Mouse (Mus musculus) stomach, embryonic 16.5 days (tissue): ENCODE data around the gene Recql5. TPM values are rescaled to one million over a fixed set of nuclear protein-coding genes. Genes with fewer than 3 reads are reported as not detected.

Source experiments
- ATAC-seq: fragments of 200-750 bp; cut with Nextera tagmentation; 2 replicates; pipeline ENCODE4 v1.8.0; 2017; ENCODE audit warnings: moderate number of reproducible peaks, moderate TSS enrichment; ENCODE audit not compliant: insufficient read depth, low FRiP score
- H3K27ac ChIP-seq: fragments of 300-500 bp; sonication (generic); 2 replicates; pipeline ENCODE4 v1.5.1; 2014; ENCODE audit warnings: low read length
- H3K27me3 ChIP-seq: fragments of 300-500 bp; sonication (generic); 2 replicates; pipeline ENCODE4 v1.6.1; 2014; ENCODE audit warnings: low read length, control low read depth, mixed read lengths; ENCODE audit not compliant: control insufficient read depth, insufficient read depth
- H3K36me3 ChIP-seq: fragments of 300-500 bp; sonication (generic); 2 replicates; pipeline ENCODE4 v1.6.1; 2014; ENCODE audit warnings: low read length; ENCODE audit not compliant: control insufficient read depth, insufficient read depth
- H3K4me1 ChIP-seq: fragments of 300-500 bp; sonication (generic); 2 replicates; pipeline ENCODE4 v1.6.1; 2014; ENCODE audit warnings: low read length, control low read depth, mixed read lengths; ENCODE audit not compliant: control insufficient read depth, insufficient read depth
- H3K4me2 ChIP-seq: fragments of 300-500 bp; sonication (generic); 2 replicates; pipeline ENCODE4 v1.6.1; 2014; ENCODE audit warnings: low read depth, low read length, mixed read lengths
- H3K4me3 ChIP-seq: fragments of 300-500 bp; sonication (generic); replicated peaks from 2 replicates; pipeline ENCODE4 v1.5.1; 2014; ENCODE audit warnings: mild to moderate bottlenecking, low read length
- H3K9ac ChIP-seq: fragments of 300-500 bp; sonication (generic); 2 replicates; pipeline ENCODE4 v1.6.1; 2014; ENCODE audit warnings: low read length
- H3K9me3 ChIP-seq: fragments of 300-500 bp; sonication (generic); replicated peaks from 2 replicates; pipeline ENCODE4 v1.6.1; 2016; ENCODE audit warnings: low read length, control low read depth; ENCODE audit not compliant: control insufficient read depth
- WGBS: fragments of 180-500 bp; shearing (Covaris S2); extraction: QIAGEN DNeasy Blood & Tissue Kit; methylation state at CpG from one replicate; pipeline ENCODE4 v1.1.7; 2014; 5-methylcytosine and 5-hydroxymethylcytosine counted together
- polyA plus RNA-seq: library from polyadenylated mRNA; unstranded; fragments of >200 nt; fragmentation: Nextera tagmentation; extraction: Ambion mirVana; gene quantifications from 2 replicates; pipeline ENCODE4 v1.2.1, GENCODE M21; 2015

The Recql5 gene
- polyA plus RNA-seq, 1 experiment from 2014 or later: 19.7 TPM

DNA sequence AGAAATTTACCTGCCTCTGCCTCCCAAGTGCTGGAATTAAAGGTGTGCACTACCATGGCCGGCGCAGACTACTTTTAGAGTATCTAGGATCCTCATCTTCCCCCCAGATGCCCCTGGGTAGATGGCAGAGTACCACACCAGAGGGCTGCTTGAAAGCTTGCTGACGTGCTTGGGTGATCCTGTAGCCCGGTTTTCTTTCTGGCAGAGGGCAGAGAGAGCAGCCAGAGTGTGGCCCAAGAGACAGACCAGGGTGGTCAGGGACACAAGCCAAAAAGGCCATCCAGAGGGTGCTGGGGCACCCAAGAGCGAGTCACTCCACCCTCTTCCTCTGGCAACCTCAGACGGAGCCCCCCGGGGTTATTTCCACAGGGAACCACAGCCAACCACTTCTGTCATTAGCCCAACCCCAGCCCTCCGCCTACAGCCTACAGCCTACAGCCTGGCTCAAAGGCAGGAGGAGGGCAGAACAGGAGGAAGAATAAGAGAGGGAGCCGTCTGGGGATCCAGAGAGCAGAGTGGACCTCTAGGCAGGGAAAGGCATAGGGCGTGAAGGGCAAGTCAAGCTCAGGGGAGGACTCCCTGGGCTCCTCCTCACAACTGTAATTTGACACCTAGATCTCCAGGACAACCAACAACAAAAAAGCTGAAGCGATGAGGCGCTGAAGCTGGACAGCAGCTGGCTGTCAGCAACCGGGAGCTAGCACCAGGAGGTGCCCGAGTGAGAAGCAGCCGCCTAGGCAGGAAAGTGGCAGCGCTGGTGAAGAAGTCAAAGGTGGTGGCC is 33.6 kb downstream of the Recql5 start, which contains the start of gene Smim5:
Smim5 (plus strand) TSS at position 481 of the 781 bp plus-strand sequence.
- H3K36me3 ChIP-seq: no peaks in the 10 kb centered on the region
- 30% methylated on average over 16 of the region's 16 CpGs for WGBS
- peaks cover 47% of the 10 kb centered on the region for H3K4me1 ChIP-seq
- peak; percentile 48 for ATAC-seq
- H3K9me3 ChIP-seq: no peaks in the 10 kb centered on the region
- H3K9ac ChIP-seq: peak within 1 kb of the TSS; percentile 38
- no peak within 1 kb of the TSS for H3K4me2 ChIP-seq
- H3K27ac ChIP-seq: peak within 1 kb of the TSS; percentile 29
- no peaks in the 10 kb centered on the region for H3K27me3 ChIP-seq
- peak within 1 kb of the TSS; percentile 4; the same call in 1 of the 2 replicates for H3K4me3 ChIP-seq

DNA sequence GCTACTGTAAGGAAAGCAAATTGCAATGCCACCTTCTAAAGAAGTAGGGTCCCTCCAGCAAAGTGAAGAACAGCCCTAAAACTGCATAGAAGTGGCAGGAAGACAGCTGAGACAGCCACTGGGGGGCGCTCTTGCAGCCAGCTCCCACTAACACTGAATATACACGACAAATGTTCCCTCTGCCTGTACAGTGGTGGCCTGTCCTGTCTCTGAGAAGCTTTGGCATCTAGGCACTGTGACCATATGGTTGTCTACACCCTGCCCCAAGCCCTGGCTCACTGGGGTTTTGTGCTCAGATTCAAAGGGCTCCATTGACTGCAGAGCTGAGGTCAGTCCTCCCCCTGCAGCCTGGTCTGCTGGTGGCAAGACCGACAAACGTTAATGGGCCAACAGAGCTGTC is 34.4 kb downstream of the Recql5 start:
- Histone ChIP-seq H3K36me3 (no peaks in the 10 kb centered on the region), H3K9me3 (no peaks in the 10 kb centered on the region), H3K4me2 (no peak overlapping the region), H3K27me3 (no peaks in the 10 kb centered on the region), H3K4me3 (no peak overlapping the region), H3K27ac (0 out of 2 replicates have a peak overlapping the region, but pooled peaks have one; percentile 2), H3K9ac (no peak overlapping the region), H3K4me1 (peaks cover 39% of the 10 kb centered on the region)
- ATAC-seq: no peak
- WGBS: 20% methylated on average over 4 of the region's 4 CpGs

DNA sequence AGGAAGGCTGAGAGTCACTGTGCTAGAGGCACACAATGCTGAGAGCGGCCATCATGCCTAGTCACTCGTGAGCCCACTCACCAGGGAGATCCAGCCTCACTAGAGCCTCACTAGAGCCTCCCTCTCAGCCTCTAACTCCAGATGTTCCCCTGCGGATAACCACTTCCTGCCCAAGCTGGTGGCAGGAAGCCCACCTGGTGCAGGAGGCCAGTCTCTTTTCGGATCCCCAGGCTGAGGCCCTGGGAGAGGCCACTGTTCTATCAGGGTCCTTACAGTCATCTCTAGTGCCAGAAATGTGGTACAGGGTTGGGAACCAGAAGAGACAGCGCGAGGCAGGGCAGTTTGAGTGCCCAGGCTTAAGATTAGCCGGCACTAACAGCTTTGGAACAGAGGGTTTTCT is 34.8 kb downstream of the Recql5 start:
- Histone ChIP-seq H3K9ac (0 out of 2 replicates have a peak overlapping the region, but pooled peaks have one; percentile 14), H3K4me1 (peaks cover 34% of the 10 kb centered on the region), H3K9me3 (no peaks in the 10 kb centered on the region), H3K4me3 (no peak overlapping the region), H3K27me3 (no peaks in the 10 kb centered on the region), H3K27ac (0 out of 2 replicates have a peak overlapping the region, but pooled peaks have one; percentile 2), H3K4me2 (no peak overlapping the region), H3K36me3 (0 out of 2 replicates have a peak, but pooled peaks cover under 1% of the 10 kb centered on the region)
- ATAC-seq: no peak
- WGBS: 79% methylated on average over 7 of the region's 7 CpGs

DNA sequence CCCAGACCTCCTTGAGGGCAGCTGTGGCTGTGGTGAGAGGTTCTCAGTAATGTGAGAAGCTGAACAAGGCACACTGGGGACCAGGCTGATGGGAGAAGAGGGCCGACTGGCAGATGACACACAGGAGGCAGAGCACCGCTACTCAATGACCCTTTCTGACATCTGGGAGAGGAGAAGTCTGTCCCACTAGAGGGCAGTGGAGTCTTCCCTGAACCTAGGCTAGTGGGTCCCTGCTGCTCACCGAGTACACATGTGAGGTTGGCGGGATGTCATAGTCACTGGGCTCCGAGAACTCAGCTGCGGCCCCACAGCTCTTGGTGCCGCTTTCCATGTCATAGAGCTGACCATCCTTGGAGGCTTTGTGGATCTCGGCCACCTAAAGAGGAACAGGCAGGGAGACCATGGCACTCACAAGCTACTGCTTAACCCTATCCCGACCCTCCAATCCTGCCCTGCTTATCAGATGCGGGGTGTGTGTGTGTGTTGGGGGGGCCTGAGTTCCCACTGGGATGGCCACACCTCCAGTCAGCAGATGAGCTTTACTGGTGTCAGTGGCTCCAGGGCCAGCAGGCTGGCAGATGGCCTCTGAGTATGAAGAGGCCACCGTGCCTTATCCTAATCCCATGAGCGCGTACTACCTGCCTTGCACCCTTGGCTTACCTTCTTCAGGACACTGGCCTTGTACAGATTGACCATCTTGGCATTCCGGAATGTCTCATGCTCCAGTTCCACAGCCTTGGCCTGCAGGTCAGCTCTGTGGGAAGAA is 38.3 kb downstream of the Recql5 start:
- 72% methylated on average over 14 of the region's 14 CpGs for WGBS
- no peaks in the 10 kb centered on the region for H3K9me3 ChIP-seq
- peaks cover 4% of the 10 kb centered on the region; the same call in 1 of the 2 replicates for H3K36me3 ChIP-seq
- H3K27ac ChIP-seq: no peak overlapping the region
- H3K4me3 ChIP-seq: no peak overlapping the region
- no peak overlapping the region for H3K4me2 ChIP-seq
- peaks cover 10% of the 10 kb centered on the region for H3K4me1 ChIP-seq
- H3K9ac ChIP-seq: no peak overlapping the region
- ATAC-seq: no peak
- H3K27me3 ChIP-seq: no peaks in the 10 kb centered on the region

DNA sequence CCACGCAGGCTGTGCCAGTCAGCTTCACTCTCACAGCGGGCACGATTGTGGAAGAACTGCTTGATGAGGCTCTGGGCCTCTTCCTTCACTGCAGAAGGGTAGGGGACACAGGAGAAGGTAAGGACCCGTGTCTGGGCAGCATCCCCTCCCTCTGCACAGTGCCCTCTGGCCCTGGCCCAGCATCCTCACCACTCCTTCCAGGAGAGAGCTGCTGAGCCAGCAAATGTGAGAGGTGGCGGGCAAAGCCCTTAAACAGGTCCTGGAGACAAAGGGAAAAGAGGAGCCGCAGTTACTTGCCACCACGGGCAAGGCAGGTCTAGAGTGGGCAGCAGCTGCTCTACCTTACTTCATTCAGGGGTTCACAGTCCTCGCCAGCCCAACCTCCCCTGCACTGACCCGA is 40.2 kb downstream of the Recql5 start:
- no peak for ATAC-seq
- Histone ChIP-seq H3K27ac (no peak overlapping the region), H3K4me3 (no peak overlapping the region), H3K27me3 (no peaks in the 10 kb centered on the region), H3K4me2 (no peak overlapping the region), H3K36me3 (peaks cover 4% of the 10 kb centered on the region; the same call in 1 of the 2 replicates), H3K9me3 (no peaks in the 10 kb centered on the region), H3K9ac (no peak overlapping the region), H3K4me1 (no peaks in the 10 kb centered on the region; the same call in 1 of the 2 replicates)
- 89% methylated on average over 9 of the region's 9 CpGs for WGBS

DNA sequence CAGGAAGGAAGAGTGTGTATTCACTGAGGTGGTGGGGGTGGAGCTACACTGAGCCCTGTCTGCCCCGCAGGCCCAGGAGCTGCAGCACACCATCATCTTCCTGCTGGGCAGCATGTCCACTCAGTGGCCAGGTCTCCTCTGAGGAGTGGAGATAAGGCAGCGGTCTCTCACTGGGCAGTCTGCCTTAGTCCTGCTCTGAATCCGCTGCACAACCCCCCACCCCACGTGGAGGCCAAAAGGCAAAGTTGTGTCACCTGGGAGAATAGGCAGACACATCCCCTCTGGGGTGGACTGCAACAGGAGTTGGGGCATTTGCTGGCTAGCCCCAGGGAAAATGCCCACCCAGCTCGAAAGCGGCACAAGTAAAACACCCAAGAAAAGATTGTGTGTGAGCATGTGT is 41.1 kb downstream of the Recql5 start:
- Histone ChIP-seq H3K4me1 (no peaks in the 10 kb centered on the region; the same call in 1 of the 2 replicates), H3K4me2 (no peak overlapping the region), H3K36me3 (peaks cover 4% of the 10 kb centered on the region; the same call in 1 of the 2 replicates), H3K9ac (no peak overlapping the region), H3K4me3 (no peak overlapping the region), H3K27me3 (no peaks in the 10 kb centered on the region), H3K9me3 (no peaks in the 10 kb centered on the region), H3K27ac (no peak overlapping the region)
- no peak for ATAC-seq
- WGBS: 62% methylated on average over 6 of the region's 6 CpGs

DNA sequence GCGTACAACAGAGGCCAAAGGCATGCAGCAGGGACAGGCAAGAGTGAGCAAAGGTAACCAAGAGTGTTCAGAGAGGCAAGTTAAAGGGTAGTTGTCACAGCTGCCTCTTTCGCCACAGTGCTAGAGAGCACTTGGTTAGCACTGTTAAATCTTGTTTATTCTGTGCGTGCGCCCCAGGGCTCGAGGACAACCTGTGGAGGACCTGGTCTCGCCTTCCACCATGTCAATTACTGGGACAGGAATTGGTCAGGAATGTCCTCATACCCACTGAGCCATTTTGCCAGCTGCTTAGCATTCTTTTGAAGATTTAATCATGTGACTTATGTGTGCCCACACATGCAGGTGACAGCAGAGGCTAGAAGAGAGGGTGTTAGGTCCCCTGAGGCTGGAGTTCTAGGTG is 44.1 kb downstream of the Recql5 start:
- H3K4me2 ChIP-seq: no peak overlapping the region
- H3K36me3 ChIP-seq: peaks cover 4% of the 10 kb centered on the region; the same call in 1 of the 2 replicates
- no peaks in the 10 kb centered on the region; the same call in 1 of the 2 replicates for H3K4me1 ChIP-seq
- H3K9me3 ChIP-seq: no peaks in the 10 kb centered on the region
- WGBS: 82% methylated on average over 6 of the region's 6 CpGs
- no peak overlapping the region for H3K27ac ChIP-seq
- no peak overlapping the region for H3K9ac ChIP-seq
- ATAC-seq: no peak
- H3K4me3 ChIP-seq: no peak overlapping the region
- no peaks in the 10 kb centered on the region for H3K27me3 ChIP-seq

DNA sequence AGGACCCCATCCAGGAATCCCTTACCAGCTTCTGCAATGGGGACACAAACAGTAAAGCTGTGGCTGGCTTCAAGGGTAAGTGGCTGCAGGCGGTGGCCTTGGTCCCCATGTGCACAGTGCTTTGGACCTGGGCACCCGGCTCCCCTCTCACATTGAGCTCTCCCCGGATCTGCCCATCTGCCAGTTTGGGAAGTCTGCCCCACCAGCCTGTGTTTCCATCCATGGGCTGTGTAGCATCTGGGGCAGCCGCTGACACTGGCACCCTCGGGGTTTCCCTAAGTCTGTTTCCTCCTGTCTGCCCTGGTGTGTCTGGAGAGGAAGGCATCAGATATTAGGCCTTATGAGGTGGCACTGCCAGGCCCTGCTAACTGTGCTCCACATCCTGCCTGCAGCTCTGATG is 45.3 kb downstream of the Recql5 start:
- ATAC-seq: no peak
- no peak overlapping the region for H3K4me2 ChIP-seq
- no peak overlapping the region for H3K4me3 ChIP-seq
- no peaks in the 10 kb centered on the region; the same call in 1 of the 2 replicates for H3K4me1 ChIP-seq
- H3K27ac ChIP-seq: no peak overlapping the region
- H3K9me3 ChIP-seq: no peaks in the 10 kb centered on the region
- no peak overlapping the region for H3K9ac ChIP-seq
- WGBS: 87% methylated on average over 5 of the region's 5 CpGs
- peaks cover under 1% of the 10 kb centered on the region; the same call in 1 of the 2 replicates for H3K36me3 ChIP-seq
- H3K27me3 ChIP-seq: no peaks in the 10 kb centered on the region

DNA sequence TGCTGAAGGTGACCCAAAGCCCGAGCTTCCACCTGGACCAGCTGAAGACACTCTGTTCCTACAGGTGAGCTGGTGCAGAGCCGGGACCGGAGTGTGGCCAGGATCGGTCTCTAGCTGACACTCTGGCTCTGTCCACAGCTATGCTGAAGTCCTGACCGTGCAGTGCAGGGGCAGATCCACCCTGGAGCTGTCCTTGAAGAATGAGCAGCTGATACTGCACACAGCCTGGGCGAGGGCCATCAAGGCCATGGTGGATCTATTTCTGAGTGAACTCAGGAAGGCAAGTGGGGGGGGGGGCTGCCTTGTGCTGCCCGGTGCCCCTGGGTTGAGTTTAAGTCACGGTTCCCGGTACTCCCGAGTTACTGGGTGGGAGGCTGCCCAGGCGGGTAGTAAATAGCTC is 46.8 kb downstream of the Recql5 start:
- Histone ChIP-seq H3K9me3 (no peaks in the 10 kb centered on the region), H3K4me3 (no peak overlapping the region), H3K4me2 (no peak overlapping the region), H3K36me3 (no peaks in the 10 kb centered on the region), H3K27me3 (no peaks in the 10 kb centered on the region), H3K9ac (no peak overlapping the region), H3K4me1 (no peaks in the 10 kb centered on the region), H3K27ac (no peak overlapping the region)
- 87% methylated on average over 11 of the region's 11 CpGs for WGBS
- ATAC-seq: no peak
